Mouse (Mus musculus): ENCODE results near the gene Coro1c.

- TF ChIP-seq POLR2A (IDR thresholded peaks at IDR 0.05; ENCODE audit: control insufficient read depth, extremely low read depth, insufficient read depth, low read length, poor library complexity) (no peak), CTCF (IDR thresholded peaks at IDR 0.05; ENCODE audit: borderline replicate concordance, control insufficient read depth, extremely low read depth, insufficient read depth, low read length, poor library complexity) (no peak)
Measured at GRCm38 (mm10) chr5:113899543-113899942, 9.0 kb downstream of the Coro1c start.

All from thymus, adult 2 months (tissue).